Mouse (Mus musculus) heart, postnatal 4 days (tissue): ENCODE measurements around the gene Tmprss11c. TPM values are rescaled to one million over a fixed set of nuclear protein-coding genes. Genes with fewer than 3 reads are reported as not detected.
"Not testable (repeated sequence)": the region's sequence is repeated elsewhere in the genome, so short reads cannot be mapped to it uniquely, and the experiment has no call there.

ENCODE experiments used
- DNase-seq: peaks from one replicate; pipeline ENCODE4 v3.0.0; 2021
- total RNA-seq, 2 experiments: library from RNA; stranded (reverse); gene quantifications; 2 replicates each; pipeline ENCODE4 v1.2.3; 2021

The Tmprss11c gene
- total RNA-seq = not detected

DNA sequence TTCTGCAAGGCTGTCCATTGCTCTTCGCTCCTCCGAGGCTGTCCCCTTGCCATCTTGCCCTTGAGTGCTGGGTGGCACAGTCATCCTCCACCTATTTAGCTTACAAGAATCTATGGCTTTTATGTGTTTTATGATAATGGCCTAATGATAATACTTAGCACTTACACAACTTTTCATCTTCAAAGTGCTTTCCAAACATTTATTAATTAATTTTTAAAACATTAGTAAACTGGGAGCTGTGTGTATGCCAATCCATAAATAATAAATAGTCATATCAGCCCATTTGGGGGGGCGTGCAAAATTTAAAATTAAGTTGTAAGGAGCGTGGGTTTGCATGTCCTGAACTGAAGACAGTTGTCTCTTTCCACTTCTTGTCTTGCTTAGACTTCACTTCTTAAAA is at the start of gene Tmprss11c:
Tmprss11c (minus strand) TSS at position 101 of the 400 bp plus-strand sequence.
- no peak for DNase-seq

- not testable (repeated sequence) for DNase-seq
Measured at GRCm38 (mm10) chr5:86318018-86318956, 29.2 kb upstream of the Tmprss11c start.

DNA sequence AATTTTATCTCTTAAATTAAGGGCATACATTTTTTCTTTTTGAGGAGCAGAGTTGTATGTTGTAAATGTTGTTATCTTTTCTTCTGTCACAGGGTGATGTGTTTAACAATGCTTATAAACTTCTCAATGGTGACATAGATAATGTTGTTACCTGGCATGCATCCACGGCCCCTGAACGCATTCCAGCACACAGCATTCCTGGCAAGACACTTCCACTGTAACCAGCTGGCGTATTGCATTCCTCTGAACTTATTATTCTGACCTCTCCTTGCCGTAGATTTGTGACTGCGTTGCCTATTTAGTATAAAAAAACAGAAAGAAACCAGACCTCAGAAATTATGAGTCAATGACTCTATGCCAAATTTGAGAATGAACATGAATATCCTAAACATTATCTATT is 17.0 kb upstream of the Tmprss11c start:
- peak; percentile 70 for DNase-seq

GRCm38 (mm10) chr5:86303877-86304276 is 14.8 kb upstream of the Tmprss11c start:
- no peak for DNase-seq

- no peak for DNase-seq
Measured at GRCm38 (mm10) chr5:86246559-86246958, 42.5 kb downstream of the Tmprss11c start.

- no peak for DNase-seq
Measured at GRCm38 (mm10) chr5:86244880-86245279, 44.2 kb downstream of the Tmprss11c start.

GRCm38 (mm10) chr5:86244275-86244674 is 44.8 kb downstream of the Tmprss11c start:
- no peak for DNase-seq

- no peak for DNase-seq
Measured at GRCm38 (mm10) chr5:86227156-86227853, 61.8 kb downstream of the Tmprss11c start.

DNA sequence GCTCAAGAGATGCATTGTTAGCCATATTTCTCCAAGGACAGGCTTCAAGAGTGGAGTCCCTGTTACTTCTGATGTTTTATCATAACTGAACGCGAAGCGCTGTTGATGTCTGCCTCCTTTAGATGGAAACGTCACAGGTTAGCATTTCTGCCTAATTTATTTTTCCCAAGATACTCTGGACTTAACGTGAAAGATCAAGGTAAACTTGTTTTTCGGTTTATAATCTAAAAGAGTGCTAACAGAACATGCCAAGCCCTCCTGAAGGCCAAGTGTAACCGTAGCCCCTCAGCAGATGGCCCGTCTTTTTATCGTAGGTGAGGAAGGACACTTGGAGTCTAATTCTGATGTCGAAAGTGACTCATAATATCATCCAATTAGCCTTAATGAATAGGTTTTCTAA is 91.3 kb downstream of the Tmprss11c start, which contains the start of gene Gnrhr:
Gnrhr (minus strand) TSS at position 101 of the 400 bp plus-strand sequence.
- DNase-seq = no peak

- DNase-seq = no peak
Measured at GRCm38 (mm10) chr5:86191356-86191755, 97.8 kb downstream of the Tmprss11c start.

GRCm38 (mm10) chr5:86190770-86191169 is 98.3 kb downstream of the Tmprss11c start:
- DNase-seq = peak; percentile 27

GRCm38 (mm10) chr5:86190290-86190689 is 98.8 kb downstream of the Tmprss11c start:
- DNase-seq = no peak

DNA sequence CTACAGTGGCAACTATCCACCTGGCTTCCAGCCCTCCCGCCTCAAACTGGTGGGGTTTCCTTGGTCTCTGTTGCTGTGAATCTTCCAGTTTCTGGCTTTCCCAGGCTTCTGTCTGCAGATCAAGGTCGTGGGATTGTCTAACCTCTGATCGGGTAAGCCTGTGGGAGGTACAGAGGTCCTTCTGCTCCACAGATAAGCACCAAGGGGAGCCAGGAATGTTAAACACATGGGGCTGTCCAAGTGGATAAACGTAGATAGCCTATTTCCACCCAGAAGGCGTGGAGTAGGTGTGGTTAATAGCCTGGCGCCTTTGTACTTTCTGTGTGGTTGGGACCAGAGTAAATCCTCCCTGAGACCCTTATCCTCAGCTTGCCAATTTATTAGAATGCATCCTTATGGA is 101.7 kb downstream of the Tmprss11c start:
- no peak for DNase-seq

Other genes starting within 250 kb of the Tmprss11c start
- 10 to 100 TPM; 16.6 to 19.0 TPM for gene Cenpc1, start 223.7 kb downstream of the Tmprss11c start, total RNA-seq
- gene Stap1, start 217.6 kb downstream of the Tmprss11c start, total RNA-seq = under 1 TPM in 1 of 2 experiments, not detected in 1; 0.19 TPM
- 1 to 10 TPM; 9.0 to 9.4 TPM for gene Uba6, start 116.5 kb downstream of the Tmprss11c start, total RNA-seq
- gene Gnrhr, start 91.4 kb downstream of the Tmprss11c start, total RNA-seq = not detected
- gene Tmprss11d, start 84.1 kb upstream of the Tmprss11c start, total RNA-seq = not detected
- gene Tmprss11a, start 179.7 kb upstream of the Tmprss11c start, total RNA-seq = not detected
- gene Tmprss11g, start 229.3 kb upstream of the Tmprss11c start, total RNA-seq = not detected